Mouse (Mus musculus): ENCODE results near the gene Bpi. TPM values are rescaled to one million over a fixed set of nuclear protein-coding genes. Genes with fewer than 3 reads are reported as not detected.

Bpi gene
- total RNA-seq (2022) = not detected

DNA sequence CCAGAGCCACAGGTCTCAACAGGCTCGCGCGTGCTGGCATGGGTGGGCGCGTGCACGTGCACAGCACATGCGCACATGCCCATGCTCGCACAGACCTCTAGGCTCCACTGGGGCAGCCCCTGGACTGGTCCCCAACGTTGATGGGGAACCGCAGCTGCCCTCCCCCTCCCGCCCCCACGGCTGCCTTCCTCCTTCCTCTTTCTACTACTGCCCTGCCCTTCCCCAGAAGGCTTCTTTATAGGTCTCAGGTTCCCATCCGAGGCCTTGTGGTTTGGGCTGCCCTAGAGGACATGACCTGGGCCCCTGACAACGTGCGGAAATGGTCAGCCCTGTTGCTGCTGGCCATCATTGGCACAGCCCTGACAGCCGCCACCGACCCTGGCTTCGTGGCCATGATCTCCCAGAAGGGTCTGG is at the start of gene Bpi:
TSS of gene Bpi (plus strand) at position 90 of the 414 bp plus-strand sequence.
- DNase-seq (ENCODE audit: low spot score in 2 of 2) = no peak

DNA sequence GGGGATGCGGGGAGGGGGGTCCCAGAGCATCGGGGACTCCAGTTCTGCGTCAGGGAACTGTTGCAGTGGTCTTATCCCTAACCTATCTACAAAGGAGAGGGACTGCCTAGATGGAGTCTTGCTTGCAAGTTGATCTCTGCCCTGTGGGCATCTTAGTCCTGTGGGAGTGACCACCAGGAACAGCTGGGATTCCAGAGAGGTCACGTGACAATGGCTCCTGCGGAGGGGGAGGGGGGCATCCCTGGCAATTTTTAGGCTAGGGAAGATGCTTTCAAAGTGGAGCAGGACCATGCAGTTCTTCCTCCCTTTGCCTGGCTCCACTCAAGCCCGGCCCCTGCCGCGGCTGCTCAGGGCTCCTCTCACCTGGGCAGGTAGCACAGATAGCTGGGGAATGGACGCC is 48.1 kb upstream of the Bpi start:
- no peak for DNase-seq (ENCODE audit: low spot score in 2 of 2)

DNA sequence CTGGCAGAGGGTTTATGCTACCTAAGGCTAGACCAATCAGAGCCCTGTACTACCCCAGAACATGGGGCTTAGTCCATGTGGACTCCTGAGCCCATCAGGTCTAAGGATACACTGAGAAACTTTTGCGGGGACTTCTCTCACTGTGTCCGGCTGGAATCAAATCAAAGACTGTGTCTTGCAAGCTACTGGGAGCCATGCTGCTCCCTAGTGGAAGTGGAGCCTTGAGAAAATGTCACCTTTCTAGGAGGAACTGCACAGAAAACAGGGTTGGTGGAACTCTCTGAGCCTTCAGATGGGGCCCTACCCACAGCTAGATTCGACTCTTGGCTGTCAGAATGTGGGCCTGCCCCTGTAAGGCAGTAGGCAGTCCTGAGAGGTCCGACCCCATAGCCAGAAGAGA is 47.4 kb upstream of the Bpi start:
- no peak for DNase-seq (ENCODE audit: low spot score in 2 of 2)

DNA sequence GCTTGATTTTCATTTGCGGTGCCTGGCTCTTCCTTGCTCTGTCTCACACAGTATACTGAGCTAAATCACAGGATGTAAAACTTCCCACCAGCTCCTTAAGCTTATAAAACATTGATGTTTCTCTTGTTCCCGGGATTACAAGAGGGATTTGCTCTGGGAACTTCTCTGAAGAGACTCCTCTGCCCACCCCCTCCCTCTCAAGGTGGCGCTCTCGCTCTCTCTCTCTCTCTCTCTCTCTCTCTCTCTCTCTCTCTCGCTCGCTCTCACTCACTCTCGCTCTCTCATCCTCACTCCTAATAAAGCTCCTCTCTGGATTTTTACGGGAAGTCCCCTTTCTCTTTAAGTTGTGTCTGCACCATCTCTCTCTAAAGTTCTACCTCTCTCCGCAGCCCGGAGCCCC is 46.9 kb upstream of the Bpi start:
- no peak for DNase-seq (ENCODE audit: low spot score in 2 of 2)

DNA sequence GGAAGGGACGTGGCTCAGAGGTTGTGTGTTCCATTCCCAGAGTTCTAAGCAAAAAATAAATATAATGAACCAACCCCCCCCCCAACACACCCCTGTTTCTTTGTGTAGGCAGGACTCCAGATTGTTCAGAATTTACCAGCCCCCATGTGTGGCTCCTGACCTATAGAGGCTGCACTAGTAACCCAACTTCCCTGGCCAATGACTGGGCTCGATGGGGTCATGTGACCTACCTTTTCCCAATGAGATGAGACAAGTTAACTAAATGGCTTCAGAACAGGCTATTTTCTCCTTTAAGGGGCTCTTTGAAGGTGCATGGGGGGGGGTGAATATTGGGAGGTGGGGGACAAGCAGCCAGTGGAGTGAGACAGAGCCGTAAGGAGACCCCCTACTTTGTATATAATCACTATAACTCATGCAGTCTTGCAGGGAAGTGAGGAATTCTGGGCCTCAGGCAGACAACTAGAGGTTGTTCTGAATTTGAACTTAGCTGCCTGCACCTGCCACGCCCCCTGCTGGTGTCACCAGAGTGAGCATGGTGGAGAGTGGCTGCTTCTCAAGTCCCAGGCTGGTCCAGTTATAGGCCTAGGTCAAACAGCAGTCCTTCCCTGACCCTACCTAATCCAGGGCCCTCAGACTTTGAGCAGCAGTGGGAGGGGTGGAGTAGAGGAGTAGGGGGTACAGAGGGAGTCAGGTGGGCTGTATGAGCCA is 46.0 kb upstream of the Bpi start:
- no peak for DNase-seq (ENCODE audit: low spot score in 2 of 2)

DNA sequence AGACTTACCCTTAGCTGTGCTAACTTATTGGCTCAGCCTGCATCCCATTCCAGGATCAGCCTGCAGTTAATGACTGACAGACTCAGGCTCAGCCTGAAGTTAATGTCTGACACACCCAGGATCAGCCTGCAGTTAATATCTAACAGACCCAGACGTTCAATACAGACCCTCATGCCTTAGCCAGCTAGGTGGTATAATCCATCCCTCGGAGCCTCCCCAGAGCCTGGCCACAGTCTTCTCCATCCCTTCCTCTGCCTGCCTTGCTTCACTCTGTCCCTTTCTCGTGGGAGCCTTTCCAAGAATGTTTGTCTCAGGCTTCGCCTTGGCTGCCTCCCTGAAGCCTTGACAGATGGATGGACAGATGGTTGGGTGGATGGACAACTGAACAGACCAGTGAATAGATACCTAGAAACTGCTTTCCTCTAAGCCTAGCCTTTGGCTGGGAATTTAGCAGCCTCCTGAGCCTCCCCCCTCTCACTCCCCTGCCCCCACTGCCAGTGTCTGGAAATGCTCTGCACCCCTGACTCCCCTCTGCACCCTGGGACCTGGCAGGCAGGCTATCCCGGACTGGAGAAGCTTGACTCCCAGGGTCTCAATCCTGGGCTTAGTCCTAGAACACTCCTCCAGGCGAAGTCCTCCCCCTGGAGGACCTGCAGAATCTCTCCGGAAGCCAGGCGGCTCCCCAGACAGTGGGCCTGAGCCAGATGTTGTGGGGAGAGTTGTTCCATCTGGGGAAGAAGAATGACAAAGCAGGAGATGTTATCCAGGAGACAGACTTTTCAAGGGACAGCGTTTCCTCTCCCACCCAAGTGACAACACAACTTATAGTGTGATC is 42.4 kb upstream of the Bpi start:
- no peak for DNase-seq (ENCODE audit: low spot score in 2 of 2)

DNA sequence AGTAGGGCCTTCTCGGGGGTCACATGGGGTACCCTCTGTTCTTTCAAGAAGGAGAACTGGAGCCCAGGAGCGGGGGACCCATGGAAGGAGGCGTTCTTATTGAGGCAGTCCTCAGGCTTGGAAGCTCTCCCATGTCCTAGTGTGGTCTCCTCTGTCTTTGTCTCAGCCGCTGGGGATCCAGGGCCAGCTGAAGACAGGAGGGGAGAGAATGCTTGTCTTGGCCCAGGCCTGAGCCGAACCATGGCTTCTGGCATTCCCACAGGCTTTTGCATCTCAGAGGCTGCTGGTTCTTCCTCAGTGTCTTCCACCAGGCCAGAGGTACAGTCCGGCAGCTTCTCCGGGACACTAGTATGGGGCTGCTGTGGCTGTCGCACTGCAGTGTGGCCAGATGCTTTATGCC is 41.4 kb upstream of the Bpi start:
- DNase-seq (ENCODE audit: low spot score in 2 of 2) = no peak

DNA sequence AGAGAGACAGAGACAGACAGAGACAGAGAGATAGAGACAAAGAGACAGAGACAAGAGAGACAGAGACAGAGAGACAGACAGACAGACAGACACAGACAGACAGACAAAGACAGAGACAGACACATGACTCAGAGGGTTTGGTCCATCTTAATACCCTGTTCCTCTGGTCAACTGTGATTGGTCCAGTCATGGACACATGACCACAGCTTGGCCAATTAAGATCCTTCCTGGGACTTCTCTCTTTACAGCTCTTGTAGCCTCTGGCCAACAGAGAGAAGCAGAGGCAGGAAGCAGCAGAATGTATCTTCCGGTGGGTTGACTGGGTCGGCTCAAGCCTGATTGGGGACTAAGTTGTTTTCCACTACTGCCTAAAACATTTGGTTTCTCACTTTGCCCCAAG is 38.3 kb upstream of the Bpi start:
- no peak for DNase-seq (ENCODE audit: low spot score in 2 of 2)

DNA sequence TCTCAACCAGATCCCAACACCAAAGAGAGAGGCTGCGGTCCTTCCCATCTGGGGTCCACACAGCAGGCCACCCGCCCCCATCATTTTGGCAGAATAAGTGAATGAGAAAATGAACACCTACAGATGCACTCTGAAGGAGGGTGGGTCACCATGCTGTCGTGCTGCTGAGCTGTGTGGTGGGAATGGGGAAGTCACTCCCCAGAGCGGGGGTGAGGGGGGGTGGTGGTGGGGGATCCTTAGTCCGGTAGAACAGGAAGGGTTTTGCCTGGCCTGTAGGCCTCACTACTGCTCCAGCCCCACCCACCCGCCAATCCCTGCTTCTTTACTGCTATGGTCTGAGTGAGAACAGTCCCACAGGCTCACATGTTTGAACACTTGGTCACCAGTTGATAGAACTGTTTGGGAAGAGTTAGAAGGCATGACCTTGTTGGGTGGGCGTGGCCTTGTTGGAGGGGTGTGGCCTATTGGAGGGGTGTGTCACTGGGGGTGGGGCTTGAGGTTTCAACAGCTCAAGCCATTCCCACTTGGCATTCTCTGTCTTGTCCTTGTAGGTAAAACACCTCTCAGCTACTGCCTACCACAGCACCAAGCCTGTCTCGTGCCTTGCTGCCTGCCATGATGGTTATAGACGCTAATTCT is 36.3 kb upstream of the Bpi start:
- no peak for DNase-seq (ENCODE audit: low spot score in 2 of 2)

DNA sequence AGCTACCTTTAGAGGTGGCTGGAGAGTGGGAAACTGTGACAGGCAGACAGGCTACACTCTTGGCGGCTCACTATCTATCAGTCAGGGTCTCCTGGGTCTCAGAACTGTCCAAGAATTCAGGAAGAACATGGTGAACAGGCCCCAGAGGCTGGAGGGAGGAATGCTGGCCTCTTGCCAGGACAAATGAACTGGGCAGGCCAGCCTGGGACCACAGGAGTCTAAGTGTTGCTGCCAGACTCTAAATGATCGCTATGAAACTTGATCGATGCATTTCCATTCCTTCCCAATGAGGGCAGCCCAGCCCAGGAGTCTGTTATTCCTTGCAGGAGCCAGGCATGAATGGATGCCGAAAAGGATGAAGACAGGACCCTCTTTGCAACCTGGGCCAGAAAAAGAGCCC is 35.2 kb upstream of the Bpi start:
- DNase-seq (ENCODE audit: low spot score in 2 of 2) = no peak

DNA sequence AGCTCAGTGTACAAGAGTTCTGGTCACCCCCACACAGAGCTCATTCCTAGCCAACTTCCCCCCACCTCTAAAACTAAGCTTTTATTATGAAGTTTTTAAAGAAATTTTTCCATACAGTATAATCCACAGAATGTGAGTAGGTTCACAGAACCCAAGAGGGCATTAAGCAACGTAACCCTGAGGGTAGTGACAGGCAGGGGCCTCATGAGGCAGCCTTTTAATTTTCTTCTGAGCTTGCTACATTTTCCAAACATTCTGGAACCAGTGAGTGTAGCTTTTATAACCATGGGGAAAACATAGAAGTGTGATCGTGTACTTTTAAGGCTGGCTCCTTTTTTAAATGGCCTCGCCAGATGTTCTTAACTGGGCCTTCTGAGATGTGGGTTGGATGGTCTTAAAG is 34.4 kb upstream of the Bpi start:
- DNase-seq (ENCODE audit: low spot score in 2 of 2) = no peak

DNA sequence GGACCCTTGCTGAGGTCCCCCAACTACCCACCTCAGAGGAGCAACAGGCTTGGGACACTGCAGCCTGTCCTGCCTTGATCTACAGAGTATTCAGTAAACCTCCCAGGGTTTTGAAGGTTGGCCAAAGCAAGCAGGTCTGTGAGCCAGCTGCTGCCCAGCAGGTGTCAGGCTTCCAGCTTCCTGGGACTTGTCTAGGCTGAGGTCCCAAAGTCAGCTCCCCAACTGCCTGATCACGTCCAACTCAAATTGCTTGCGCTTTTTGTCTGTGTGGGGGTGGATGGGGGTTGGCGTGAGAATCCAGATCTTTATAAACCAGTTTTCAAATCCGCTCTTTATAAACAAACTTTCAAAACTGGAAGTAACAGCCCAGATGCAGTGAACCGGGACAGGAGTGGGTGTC is 32.6 kb upstream of the Bpi start:
- DNase-seq (ENCODE audit: low spot score in 2 of 2) = no peak

DNA sequence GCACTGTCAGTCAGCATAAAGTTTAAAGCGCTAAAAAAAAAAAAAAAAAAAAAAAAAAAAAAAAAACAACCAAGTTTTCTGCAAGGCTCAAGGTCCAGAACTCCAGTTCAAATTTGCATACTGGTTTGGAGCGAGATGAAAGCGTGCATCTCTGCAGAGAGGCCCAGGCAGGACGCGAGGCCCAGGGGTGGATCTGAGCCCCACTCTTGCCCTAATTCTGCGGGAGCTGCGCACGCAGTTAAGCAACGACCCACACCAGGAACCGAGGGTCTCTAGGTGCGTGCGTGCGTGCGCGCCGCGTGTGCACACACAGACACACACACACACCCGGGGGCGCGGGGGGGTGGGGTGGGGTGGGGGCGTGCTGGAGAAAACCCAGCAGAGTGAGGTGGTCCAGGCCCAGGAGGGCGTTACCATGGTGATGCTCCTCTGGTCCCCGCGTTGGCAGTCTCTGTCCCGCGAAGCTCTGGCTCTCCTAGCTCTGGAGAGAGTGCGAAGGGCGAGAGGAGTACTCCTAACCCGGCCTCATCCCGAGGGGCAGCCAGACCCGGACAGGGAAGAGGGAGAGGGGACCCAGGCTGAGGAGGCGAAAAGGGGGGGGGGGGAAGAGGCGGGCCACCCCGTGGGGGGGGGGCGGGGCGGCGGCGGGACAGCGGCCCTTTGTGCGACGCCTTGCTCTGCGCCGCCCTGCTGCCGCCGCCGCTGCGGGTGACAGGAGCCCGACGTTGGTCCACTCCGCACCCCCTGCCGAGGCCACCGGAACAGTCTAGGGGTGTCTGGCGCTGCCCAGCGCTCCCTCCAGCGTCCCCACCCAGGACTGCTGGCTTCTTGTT is 29.0 kb upstream of the Bpi start, which contains the start of gene D630003M21Rik:
TSS of gene D630003M21Rik (minus strand) at position 553 of the 833 bp plus-strand sequence.
- peak in 1 of 2 experiments; percentile 21 for DNase-seq (ENCODE audit: low spot score in 2 of 2)

DNA sequence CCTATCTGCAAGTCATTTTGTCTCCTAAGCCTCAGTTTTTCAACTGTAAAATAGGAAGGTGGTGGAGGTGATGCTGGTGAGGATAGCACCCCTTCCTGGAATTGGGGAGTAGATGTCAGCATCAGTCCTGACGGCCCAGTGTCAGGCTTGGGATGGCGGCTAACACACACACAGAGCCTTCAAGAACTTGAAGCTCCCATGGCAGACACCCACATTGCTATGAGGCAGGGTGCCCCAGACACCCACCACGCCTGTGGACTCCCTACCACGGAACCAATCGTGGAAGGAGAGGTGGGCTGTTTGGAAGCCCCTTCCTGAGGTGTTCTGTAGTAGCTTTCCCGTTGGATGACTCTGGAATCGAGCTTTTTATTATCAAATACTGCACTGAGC is 28.4 kb upstream of the Bpi start:
- no peak for DNase-seq (ENCODE audit: low spot score in 2 of 2)

DNA sequence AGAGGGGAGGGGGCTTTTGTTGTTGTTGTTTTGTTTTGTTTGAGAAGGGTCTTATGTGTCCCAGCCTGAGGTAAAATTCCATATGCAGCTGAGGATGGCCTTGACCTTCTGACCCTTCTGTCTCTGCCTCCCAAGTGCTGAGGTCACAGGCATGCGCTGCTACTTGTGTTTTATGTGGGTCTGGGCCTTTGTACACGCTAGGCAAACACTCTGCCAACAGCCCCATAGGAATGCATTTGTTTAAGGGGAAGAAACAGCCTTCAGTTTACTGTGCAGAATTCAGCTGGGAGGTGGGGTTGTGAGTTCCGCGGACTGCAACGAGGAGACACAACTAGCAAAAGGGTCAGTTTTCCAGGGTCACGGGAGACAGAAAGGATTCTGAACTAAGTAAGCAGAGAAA is 27.3 kb upstream of the Bpi start:
- no peak for DNase-seq (ENCODE audit: low spot score in 2 of 2)

DNA sequence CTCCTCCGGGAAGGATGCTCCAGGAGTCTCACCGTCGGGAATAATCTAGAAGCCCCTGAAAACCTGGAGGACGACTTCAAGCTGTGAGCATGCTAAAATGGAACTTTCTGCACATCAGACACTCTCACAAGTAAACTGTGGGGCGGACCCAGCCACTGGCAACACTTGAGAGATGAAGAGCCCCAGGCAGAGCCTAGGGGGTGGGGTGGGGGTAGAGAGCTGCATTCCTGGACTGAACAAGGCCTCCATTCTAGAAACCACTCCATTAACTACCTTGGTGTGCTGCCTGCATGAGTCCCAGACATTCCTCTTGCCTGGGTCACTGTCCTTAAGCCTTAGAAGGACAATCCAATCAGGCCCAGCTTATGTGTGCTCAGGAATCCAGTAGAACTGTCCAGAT is 26.8 kb upstream of the Bpi start:
- DNase-seq (ENCODE audit: low spot score in 2 of 2) = no peak

DNA sequence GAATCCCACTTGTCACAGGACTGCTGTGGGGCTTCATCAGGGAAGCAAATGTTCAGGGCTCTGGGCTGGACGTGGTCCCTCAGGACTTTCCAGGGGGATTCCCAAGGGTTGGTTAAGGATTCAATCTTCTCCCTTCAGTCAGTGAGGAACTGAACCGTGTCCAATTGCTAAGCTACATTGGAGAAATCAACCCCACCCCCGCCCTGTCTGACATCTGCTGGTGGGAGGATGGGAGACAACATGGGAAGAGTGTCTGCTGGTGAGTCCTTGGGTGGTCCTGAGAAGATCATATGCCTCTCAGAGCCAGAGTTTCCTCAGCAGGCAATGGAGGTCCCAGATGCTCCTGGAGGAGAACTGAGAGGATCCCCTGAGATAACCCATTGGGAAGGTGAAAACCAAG is 25.5 kb upstream of the Bpi start:
- no peak for DNase-seq (ENCODE audit: low spot score in 2 of 2)

DNA sequence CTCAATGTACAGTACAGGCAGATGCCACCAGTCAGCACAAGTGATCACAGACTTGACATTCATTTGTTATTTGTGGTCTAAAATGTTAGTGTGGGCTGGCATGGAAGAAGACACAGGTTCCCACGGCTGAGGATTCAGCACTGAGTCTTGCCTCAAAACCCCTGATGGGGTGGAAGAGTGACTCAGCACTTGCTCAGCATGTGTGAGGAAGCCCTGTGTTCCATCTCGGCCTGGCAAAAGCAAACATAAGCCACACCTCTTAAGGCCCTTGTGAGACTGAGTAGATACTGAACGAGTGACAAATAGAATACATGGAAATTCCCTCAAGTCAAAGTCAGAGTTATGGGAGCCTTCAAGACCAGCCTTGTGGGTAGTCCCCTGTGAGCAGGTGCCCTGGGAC is 24.8 kb upstream of the Bpi start:
- no peak for DNase-seq (ENCODE audit: low spot score in 2 of 2)

DNA sequence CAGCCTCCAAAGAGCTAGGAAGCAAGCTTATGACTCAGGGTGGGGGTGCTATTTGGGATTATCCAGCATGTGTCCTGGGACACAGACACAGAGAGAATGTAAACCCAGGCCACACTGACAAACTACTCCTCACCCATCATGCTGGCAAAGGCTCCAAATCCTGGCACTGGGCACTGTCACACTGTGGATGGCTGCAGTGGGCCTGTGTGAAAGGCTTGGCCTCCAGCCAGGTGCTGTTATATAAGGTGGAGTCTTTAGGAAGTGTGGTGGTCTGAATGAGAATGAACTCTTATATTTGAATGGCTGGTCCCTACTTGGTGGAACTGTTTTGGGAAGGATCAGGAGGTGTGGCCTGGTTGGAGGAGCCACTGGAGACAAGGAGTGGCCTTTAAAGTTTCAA is 21.2 kb upstream of the Bpi start:
- DNase-seq (ENCODE audit: low spot score in 2 of 2) = no peak

DNA sequence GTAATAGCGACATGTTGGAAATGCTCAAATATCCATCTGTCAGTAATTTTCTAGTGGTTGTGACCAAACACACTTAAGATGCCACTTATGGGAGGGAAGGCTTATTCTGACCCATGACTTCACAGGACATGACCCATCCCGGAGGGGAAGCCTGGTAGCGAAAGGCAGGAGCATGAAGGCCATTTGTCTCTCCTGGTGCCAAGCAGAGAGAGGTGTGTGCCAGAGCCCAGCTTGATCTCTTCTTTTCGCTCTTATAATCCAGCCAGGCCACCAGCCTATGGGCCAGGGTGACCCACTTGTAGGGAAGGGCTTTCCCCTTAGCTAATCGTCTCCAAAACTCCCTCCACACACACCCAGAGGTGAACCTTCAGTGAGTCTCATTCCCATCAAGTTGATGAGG is 19.8 kb upstream of the Bpi start:
- DNase-seq (ENCODE audit: low spot score in 2 of 2) = no peak

DNA sequence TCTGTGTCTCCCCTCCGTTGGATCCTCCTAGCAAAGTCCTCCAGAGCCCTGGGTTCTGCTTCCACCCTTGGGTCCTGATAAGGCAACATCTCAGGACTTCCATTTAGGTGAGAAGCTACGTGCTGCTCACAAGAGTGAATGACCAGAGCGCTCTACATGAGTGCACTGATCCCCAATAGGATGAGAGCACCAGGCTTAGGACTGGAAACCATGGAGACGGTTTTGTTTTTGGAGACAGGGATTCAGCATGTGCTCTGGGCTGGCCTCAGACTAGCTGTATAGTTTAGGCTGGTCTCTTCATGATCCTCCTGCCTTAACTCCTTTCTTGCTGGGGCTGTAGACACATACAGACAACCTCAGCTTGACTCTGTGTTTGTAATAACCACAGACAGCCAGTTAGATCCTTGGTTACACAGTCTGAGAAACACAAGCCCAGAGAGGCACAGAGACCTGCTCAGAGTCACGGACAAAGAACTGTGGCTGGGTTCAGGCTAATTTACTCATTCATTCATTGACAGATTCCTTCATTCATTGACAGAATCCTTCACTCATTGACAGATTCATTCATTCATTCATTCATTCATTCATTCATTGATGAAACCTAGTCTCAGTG is 16.7 kb upstream of the Bpi start:
- no peak for DNase-seq (ENCODE audit: low spot score in 2 of 2)
